Mouse (Mus musculus): Measurements from ENCODE around the gene Slk.

GRCm38 (mm10) chr19:47635380-47635779, 55.9 kb downstream of the Slk start:
- TF ChIP-seq CTCF (IDR thresholded peaks at IDR 0.05; ENCODE audit: extremely low read depth, insufficient read depth, low read length) (no peak), POLR2A (IDR thresholded peaks at IDR 0.05; ENCODE audit: extremely low read depth, insufficient read depth, low read length) (no peak)
